Mouse (Mus musculus): ENCODE data around the gene Diaph3. TPM values are rescaled to one million over a fixed set of nuclear protein-coding genes. Genes with fewer than 3 reads are reported as not detected.
"Not testable (repeated sequence)": the region's sequence is repeated elsewhere in the genome, so short reads cannot be mapped to it uniquely, and the experiment has no call there.

Gene Diaph3
- total RNA-seq, 2 experiments from 2014 or later, result 3.8 to 4.1 TPM

GRCm38 (mm10) chr14:86757132-86757531 is 383.9 kb downstream of the Diaph3 start:
- DNase-seq (ENCODE audit: low spot score in 2 of 2), result no peak
- intact Hi-C loops (cut with DNase I), result no loop called here

- intact Hi-C loops (cut with DNase I), result no loop called here
- no peak for DNase-seq (ENCODE audit: low spot score in 2 of 2)
These were observed 390.7 kb downstream of the Diaph3 start for GRCm38 (mm10) chr14:86750351-86750750.

- DNase-seq (ENCODE audit: low spot score in 2 of 2), result no peak
- intact Hi-C loops (cut with DNase I), result loop anchor here (5.0 kb wide), 1 partner anchor 422 kb away; no protein-coding TSS in a partner anchor
These were observed 391.6 kb downstream of the Diaph3 start for GRCm38 (mm10) chr14:86749425-86749824.

- intact Hi-C loops (cut with DNase I), result loop anchor here (5.0 kb wide), 1 partner anchor 422 kb away; no protein-coding TSS in a partner anchor
These were observed 392.2 kb downstream of the Diaph3 start for GRCm38 (mm10) chr14:86748876-86749275.

GRCm38 (mm10) chr14:86744523-86744922 is 396.5 kb downstream of the Diaph3 start:
- intact Hi-C loops (cut with DNase I), result no loop called here
- no peak for DNase-seq (ENCODE audit: low spot score in 2 of 2)

More at GRCm38 (mm10) chr14:86748876-86749275, 392.2 kb downstream of the Diaph3 start:
- DNase-seq (ENCODE audit: low spot score in 2 of 2), result peak; percentile 78 to 83

GRCm38 (mm10) chr14:86741855-86742531 is 399.0 kb downstream of the Diaph3 start:
- intact Hi-C loops (cut with DNase I), result no loop called here

GRCm38 (mm10) chr14:86738916-86739315 is 402.1 kb downstream of the Diaph3 start:
- intact Hi-C loops (cut with DNase I), result no loop called here
- no peak for DNase-seq (ENCODE audit: low spot score in 2 of 2)

More at GRCm38 (mm10) chr14:86741855-86742531, 399.0 kb downstream of the Diaph3 start:
- no peak for DNase-seq (ENCODE audit: low spot score in 2 of 2)

- intact Hi-C loops (cut with DNase I), result no loop called here
- DNase-seq (ENCODE audit: low spot score in 2 of 2), result no peak
These were observed 404.4 kb downstream of the Diaph3 start for GRCm38 (mm10) chr14:86736646-86737045.

GRCm38 (mm10) chr14:86731300-86731699 is 409.7 kb downstream of the Diaph3 start:
- no peak for DNase-seq (ENCODE audit: low spot score in 2 of 2)
- intact Hi-C loops (cut with DNase I), result no loop called here

- intact Hi-C loops (cut with DNase I), result no loop called here
These were observed 411.4 kb downstream of the Diaph3 start for GRCm38 (mm10) chr14:86729617-86730098.

GRCm38 (mm10) chr14:86727538-86728045 is 413.4 kb downstream of the Diaph3 start:
- intact Hi-C loops (cut with DNase I), result no loop called here
- DNase-seq (ENCODE audit: low spot score in 2 of 2), result no peak

More at GRCm38 (mm10) chr14:86729617-86730098, 411.4 kb downstream of the Diaph3 start:
- DNase-seq (ENCODE audit: low spot score in 2 of 2), result no peak

- no peak for DNase-seq (ENCODE audit: low spot score in 2 of 2)
- intact Hi-C loops (cut with DNase I), result no loop called here
These were observed 419.3 kb downstream of the Diaph3 start for GRCm38 (mm10) chr14:86721768-86722167.

GRCm38 (mm10) chr14:86721082-86721481 is 420.0 kb downstream of the Diaph3 start:
- intact Hi-C loops (cut with DNase I), result no loop called here
- DNase-seq (ENCODE audit: low spot score in 2 of 2), result no peak

- DNase-seq (ENCODE audit: low spot score in 2 of 2); intact Hi-C loops (cut with DNase I): not testable (repeated sequence)
These were observed 420.6 kb downstream of the Diaph3 start for GRCm38 (mm10) chr14:86720408-86720807.

- intact Hi-C loops (cut with DNase I), result no loop called here
- DNase-seq (ENCODE audit: low spot score in 2 of 2), result no peak
These were observed 426.8 kb downstream of the Diaph3 start for GRCm38 (mm10) chr14:86714088-86714690.

- intact Hi-C loops (cut with DNase I), result no loop called here
- DNase-seq (ENCODE audit: low spot score in 2 of 2), result no peak
These were observed 437.0 kb downstream of the Diaph3 start for GRCm38 (mm10) chr14:86704080-86704479.

- intact Hi-C loops (cut with DNase I), result no loop called here
- no peak for DNase-seq (ENCODE audit: low spot score in 2 of 2)
These were observed 439.9 kb downstream of the Diaph3 start for GRCm38 (mm10) chr14:86701145-86701544.

- intact Hi-C loops (cut with DNase I), result no loop called here
- no peak for DNase-seq (ENCODE audit: low spot score in 2 of 2)
These were observed 443.1 kb downstream of the Diaph3 start for GRCm38 (mm10) chr14:86697887-86698286.

- no peak for DNase-seq (ENCODE audit: low spot score in 2 of 2)
- intact Hi-C loops (cut with DNase I), result no loop called here
These were observed 448.3 kb downstream of the Diaph3 start for GRCm38 (mm10) chr14:86692714-86693113.

- intact Hi-C loops (cut with DNase I), result no loop called here
- DNase-seq (ENCODE audit: low spot score in 2 of 2), result no peak
These were observed 449.7 kb downstream of the Diaph3 start for GRCm38 (mm10) chr14:86691298-86691697.

All from left cerebral cortex, postnatal 36 days (tissue).